Mouse (Mus musculus): ENCODE measurements around the gene Gm45062. TPM values are rescaled to one million over a fixed set of nuclear protein-coding genes. Genes with fewer than 3 reads are reported as not detected.
"Not testable (repeated sequence)": the region's sequence is repeated elsewhere in the genome, so short reads cannot be mapped to it uniquely, and the experiment has no call there.

Gene Gm45062
- polyA plus RNA-seq, 1 experiment from 2014 or later: 14.5 TPM

GRCm38 (mm10) chr6:8512416-8512815 lies 253.2 kb downstream of the Gm45062 start:
- Histone ChIP-seq H3K9ac (ENCODE audit: low read depth, low read length) (peak overlapping the region; percentile 40), H3K4me3 (ENCODE audit: low read depth, low read length) (peak overlapping the region; percentile 84), H3K9me3 (ENCODE audit: control insufficient read depth, low read length) (no peaks in the 10 kb centered on the region), H3K4me2 (replicated peaks; ENCODE audit: low read depth, low read length) (peak overlapping the region; percentile 72), H3K4me1 (replicated peaks; ENCODE audit: control insufficient read depth, insufficient read depth, low read length) (no peaks in the 10 kb centered on the region), H3K27ac (ENCODE audit: low read depth, low read length) (no peak overlapping the region), H3K27me3 (ENCODE audit: control insufficient read depth, insufficient read depth, low read length) (no peaks in the 10 kb centered on the region), H3K36me3 (ENCODE audit: control insufficient read depth, insufficient read depth, low read length) (no peaks in the 10 kb centered on the region)
- 20% methylated on average over 8 of the region's 8 CpGs for WGBS
- DNase-seq (ENCODE audit: low spot score): peak; percentile 48
- ATAC-seq (ENCODE audit: low FRiP score): no peak

GRCm38 (mm10) chr6:8519687-8520086 lies 260.4 kb downstream of the Gm45062 start:
- no peak overlapping the region for H3K4me3 ChIP-seq (ENCODE audit: low read depth, low read length)
- no peak overlapping the region for H3K9ac ChIP-seq (ENCODE audit: low read depth, low read length)
- 92% methylated on average over 3 of the region's 3 CpGs for WGBS
- DNase-seq (ENCODE audit: low spot score) (no peak), ATAC-seq (ENCODE audit: low FRiP score) (no peak)
- no peaks in the 10 kb centered on the region for H3K27me3 ChIP-seq (ENCODE audit: control insufficient read depth, insufficient read depth, low read length)
- no peaks in the 10 kb centered on the region for H3K36me3 ChIP-seq (ENCODE audit: control insufficient read depth, insufficient read depth, low read length)
- no peaks in the 10 kb centered on the region for H3K9me3 ChIP-seq (ENCODE audit: control insufficient read depth, low read length)
- no peak overlapping the region for H3K27ac ChIP-seq (ENCODE audit: low read depth, low read length)
- no peak overlapping the region for H3K4me2 ChIP-seq (replicated peaks; ENCODE audit: low read depth, low read length)
- no peaks in the 10 kb centered on the region for H3K4me1 ChIP-seq (replicated peaks; ENCODE audit: control insufficient read depth, insufficient read depth, low read length)

GRCm38 (mm10) chr6:8521231-8521630 lies 262.0 kb downstream of the Gm45062 start:
- no peaks in the 10 kb centered on the region for H3K4me1 ChIP-seq (replicated peaks; ENCODE audit: control insufficient read depth, insufficient read depth, low read length)
- H3K9me3 ChIP-seq (ENCODE audit: control insufficient read depth, low read length): no peaks in the 10 kb centered on the region
- no peak for DNase-seq (ENCODE audit: low spot score)
- no peak overlapping the region for H3K9ac ChIP-seq (ENCODE audit: low read depth, low read length)
- no peaks in the 10 kb centered on the region for H3K27me3 ChIP-seq (ENCODE audit: control insufficient read depth, insufficient read depth, low read length)
- no peak overlapping the region for H3K4me2 ChIP-seq (replicated peaks; ENCODE audit: low read depth, low read length)
- no peak for ATAC-seq (ENCODE audit: low FRiP score)
- H3K4me3 ChIP-seq (ENCODE audit: low read depth, low read length): no peak overlapping the region
- 93% methylated on average over 4 of the region's 4 CpGs for WGBS
- no peaks in the 10 kb centered on the region for H3K36me3 ChIP-seq (ENCODE audit: control insufficient read depth, insufficient read depth, low read length)
- H3K27ac ChIP-seq (ENCODE audit: low read depth, low read length): no peak overlapping the region

- Histone ChIP-seq H3K9me3 (ENCODE audit: control insufficient read depth, low read length) (no peaks in the 10 kb centered on the region), H3K27me3 (ENCODE audit: control insufficient read depth, insufficient read depth, low read length) (no peaks in the 10 kb centered on the region), H3K27ac (ENCODE audit: low read depth, low read length) (no peak overlapping the region), H3K4me2 (replicated peaks; ENCODE audit: low read depth, low read length) (no peak overlapping the region), H3K9ac (ENCODE audit: low read depth, low read length) (no peak overlapping the region), H3K36me3 (ENCODE audit: control insufficient read depth, insufficient read depth, low read length) (no peaks in the 10 kb centered on the region), H3K4me3 (ENCODE audit: low read depth, low read length) (no peak overlapping the region), H3K4me1 (replicated peaks; ENCODE audit: control insufficient read depth, insufficient read depth, low read length) (no peaks in the 10 kb centered on the region)
- ATAC-seq (ENCODE audit: low FRiP score): no peak
- no peak for DNase-seq (ENCODE audit: low spot score)
- 92% methylated on average over 5 of the region's 5 CpGs for WGBS
Observed at GRCm38 (mm10) chr6:8524717-8525116, 265.5 kb downstream of the Gm45062 start.

GRCm38 (mm10) chr6:8531104-8531894 lies 272.0 kb downstream of the Gm45062 start:
- ATAC-seq (ENCODE audit: low FRiP score): no peak
- Histone ChIP-seq H3K36me3 (ENCODE audit: control insufficient read depth, insufficient read depth, low read length) (no peaks in the 10 kb centered on the region), H3K9me3 (ENCODE audit: control insufficient read depth, low read length) (no peaks in the 10 kb centered on the region), H3K4me3 (ENCODE audit: low read depth, low read length) (no peak overlapping the region), H3K27me3 (ENCODE audit: control insufficient read depth, insufficient read depth, low read length) (no peaks in the 10 kb centered on the region), H3K4me1 (replicated peaks; ENCODE audit: control insufficient read depth, insufficient read depth, low read length) (no peaks in the 10 kb centered on the region), H3K27ac (ENCODE audit: low read depth, low read length) (no peak overlapping the region), H3K4me2 (replicated peaks; ENCODE audit: low read depth, low read length) (no peak overlapping the region), H3K9ac (ENCODE audit: low read depth, low read length) (no peak overlapping the region)
- WGBS: 90% methylated on average over 4 of the region's 4 CpGs
- no peak for DNase-seq (ENCODE audit: low spot score)

- Histone ChIP-seq H3K27me3 (ENCODE audit: control insufficient read depth, insufficient read depth, low read length) (no peaks in the 10 kb centered on the region), H3K9me3 (ENCODE audit: control insufficient read depth, low read length) (no peaks in the 10 kb centered on the region), H3K4me1 (replicated peaks; ENCODE audit: control insufficient read depth, insufficient read depth, low read length) (no peaks in the 10 kb centered on the region), H3K9ac (ENCODE audit: low read depth, low read length) (no peak overlapping the region), H3K4me3 (ENCODE audit: low read depth, low read length) (no peak overlapping the region), H3K27ac (ENCODE audit: low read depth, low read length) (no peak overlapping the region), H3K4me2 (replicated peaks; ENCODE audit: low read depth, low read length) (no peak overlapping the region), H3K36me3 (ENCODE audit: control insufficient read depth, insufficient read depth, low read length) (no peaks in the 10 kb centered on the region)
- WGBS: 90% methylated on average over 2 of the region's 2 CpGs
- DNase-seq (ENCODE audit: low spot score) (no peak), ATAC-seq (ENCODE audit: low FRiP score) (no peak)
Observed at GRCm38 (mm10) chr6:8536944-8537343, 277.7 kb downstream of the Gm45062 start.

GRCm38 (mm10) chr6:8541531-8541930 lies 282.3 kb downstream of the Gm45062 start:
- H3K4me3 ChIP-seq (ENCODE audit: low read depth, low read length); ATAC-seq (ENCODE audit: low FRiP score); H3K27me3 ChIP-seq (ENCODE audit: control insufficient read depth, insufficient read depth, low read length); H3K9me3 ChIP-seq (ENCODE audit: control insufficient read depth, low read length); H3K36me3 ChIP-seq (ENCODE audit: control insufficient read depth, insufficient read depth, low read length); DNase-seq (ENCODE audit: low spot score); H3K4me2 ChIP-seq (replicated peaks; ENCODE audit: low read depth, low read length); H3K4me1 ChIP-seq (replicated peaks; ENCODE audit: control insufficient read depth, insufficient read depth, low read length); H3K27ac ChIP-seq (ENCODE audit: low read depth, low read length); H3K9ac ChIP-seq (ENCODE audit: low read depth, low read length): not testable (repeated sequence)
- 76% methylated on average over 2 of the region's 4 CpGs for WGBS

GRCm38 (mm10) chr6:8544822-8545221 lies 285.6 kb downstream of the Gm45062 start:
- DNase-seq (ENCODE audit: low spot score) (no peak), ATAC-seq (ENCODE audit: low FRiP score) (no peak)
- H3K4me1 ChIP-seq (replicated peaks; ENCODE audit: control insufficient read depth, insufficient read depth, low read length): no peaks in the 10 kb centered on the region
- no peaks in the 10 kb centered on the region for H3K9me3 ChIP-seq (ENCODE audit: control insufficient read depth, low read length)
- H3K4me3 ChIP-seq (ENCODE audit: low read depth, low read length): no peak overlapping the region
- no peak overlapping the region for H3K9ac ChIP-seq (ENCODE audit: low read depth, low read length)
- H3K27me3 ChIP-seq (ENCODE audit: control insufficient read depth, insufficient read depth, low read length): no peaks in the 10 kb centered on the region
- no peak overlapping the region for H3K27ac ChIP-seq (ENCODE audit: low read depth, low read length)
- H3K36me3 ChIP-seq (ENCODE audit: control insufficient read depth, insufficient read depth, low read length): no peaks in the 10 kb centered on the region
- 92% methylated on average over 5 of the region's 5 CpGs for WGBS
- H3K4me2 ChIP-seq (replicated peaks; ENCODE audit: low read depth, low read length): no peak overlapping the region

- no peaks in the 10 kb centered on the region for H3K36me3 ChIP-seq (ENCODE audit: control insufficient read depth, insufficient read depth, low read length)
- H3K4me1 ChIP-seq (replicated peaks; ENCODE audit: control insufficient read depth, insufficient read depth, low read length): no peaks in the 10 kb centered on the region
- H3K27ac ChIP-seq (ENCODE audit: low read depth, low read length): no peak overlapping the region
- no peaks in the 10 kb centered on the region for H3K9me3 ChIP-seq (ENCODE audit: control insufficient read depth, low read length)
- DNase-seq (ENCODE audit: low spot score): no peak
- no peak for ATAC-seq (ENCODE audit: low FRiP score)
- H3K27me3 ChIP-seq (ENCODE audit: control insufficient read depth, insufficient read depth, low read length): no peaks in the 10 kb centered on the region
- H3K9ac ChIP-seq (ENCODE audit: low read depth, low read length): no peak overlapping the region
- 95% methylated on average over 7 of the region's 7 CpGs for WGBS
- H3K4me2 ChIP-seq (replicated peaks; ENCODE audit: low read depth, low read length): no peak overlapping the region
- no peak overlapping the region for H3K4me3 ChIP-seq (ENCODE audit: low read depth, low read length)
Observed at GRCm38 (mm10) chr6:8545780-8546179, 286.5 kb downstream of the Gm45062 start.

All from hindbrain, embryonic 11.5 days (tissue).